Mouse (Mus musculus): Measurements from ENCODE around the gene Svs5.

DNA sequence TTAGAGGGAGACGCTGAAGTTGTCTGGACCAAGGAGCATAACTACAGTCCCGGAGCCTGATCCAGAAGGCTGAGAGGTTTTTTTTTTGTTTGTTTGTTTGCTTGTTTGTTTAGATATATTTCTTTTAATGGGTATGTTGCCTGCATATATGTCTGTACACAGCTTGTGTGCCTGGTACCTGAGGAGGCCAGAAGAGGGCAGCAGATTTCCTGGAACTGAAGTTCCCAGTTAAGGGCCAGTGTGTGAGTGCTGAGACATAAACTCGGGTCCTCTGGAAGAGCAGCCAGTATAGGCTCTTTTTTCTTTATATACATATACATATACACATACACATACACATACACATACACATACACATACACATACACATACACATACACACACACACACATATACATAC lies 25.8 kb downstream of the Svs5 start:
- TF ChIP-seq CTCF (IDR thresholded peaks at IDR 0.05; ENCODE audit: low read depth, low read length) (no peak), GATA1 (IDR thresholded peaks at IDR 0.05; ENCODE audit: borderline replicate concordance, low read length) (no peak), TAL1 (conservative IDR thresholded peaks at IDR 0.05; ENCODE audit: low read depth, low read length) (no peak), POLR2AphosphoS5 (IDR thresholded peaks at IDR 0.05; ENCODE audit: insufficient replicate concordance, low read depth, low read length) (no peak)

Measured in G1E (cell line).